Mouse (Mus musculus) forebrain, embryonic 16.5 days (tissue): ENCODE data around the gene Fbxw8. TPM values are rescaled to one million over a fixed set of nuclear protein-coding genes. Genes with fewer than 3 reads are reported as not detected.
A peak's percentile ranks its signal among the peaks of the same experiment; 100 is the strongest.

Source experiments
- ATAC-seq: fragments of 200-750 bp; cut with Nextera tagmentation; 2 replicates; pipeline ENCODE4 v1.8.0; 2017; ENCODE audit warnings: mild to moderate bottlenecking, moderate library complexity
- H3K27ac ChIP-seq: fragments of 300-500 bp; sonication (generic); 2 replicates; pipeline ENCODE4 v1.5.1; 2014; ENCODE audit warnings: low read length, control low read depth
- H3K27me3 ChIP-seq: fragments of 300-500 bp; sonication (generic); replicated peaks from 2 replicates; pipeline ENCODE4 v1.6.1; 2014; ENCODE audit warnings: low read length; ENCODE audit not compliant: control insufficient read depth, insufficient read depth
- H3K36me3 ChIP-seq: fragments of 300-500 bp; sonication (generic); 2 replicates; pipeline ENCODE4 v1.6.1; 2014; ENCODE audit not compliant: control insufficient read depth, insufficient read depth
- H3K4me1 ChIP-seq: fragments of 300-500 bp; sonication (generic); replicated peaks from 2 replicates; pipeline ENCODE4 v1.6.1; 2014; ENCODE audit warnings: low read length; ENCODE audit not compliant: control insufficient read depth, insufficient read depth
- H3K4me2 ChIP-seq: fragments of 300-500 bp; sonication (generic); 2 replicates; pipeline ENCODE4 v1.6.1; 2014; ENCODE audit warnings: mild to moderate bottlenecking, low read length, control low read depth
- H3K4me3 ChIP-seq: fragments of 300-500 bp; sonication (generic); replicated peaks from 2 replicates; pipeline ENCODE4 v1.5.1; 2014; ENCODE audit warnings: mild to moderate bottlenecking, low read length, control low read depth
- H3K9ac ChIP-seq: fragments of 300-500 bp; sonication (generic); replicated peaks from 2 replicates; pipeline ENCODE4 v1.6.1; 2014; ENCODE audit warnings: low read depth, low read length, control low read depth
- H3K9me3 ChIP-seq: fragments of 300-500 bp; sonication (generic); 2 replicates; pipeline ENCODE4 v1.6.1; 2016; ENCODE audit warnings: low read length; ENCODE audit not compliant: control insufficient read depth
- WGBS: fragments of 180-500 bp; shearing (Covaris S2); extraction: QIAGEN DNeasy Blood & Tissue Kit; methylation state at CpG from one replicate; pipeline ENCODE4 v1.1.7; 2014; 5-methylcytosine and 5-hydroxymethylcytosine counted together
- polyA plus RNA-seq: library from polyadenylated mRNA; unstranded; fragments of >200 nt; fragmentation: Nextera tagmentation; extraction: Ambion mirVana; gene quantifications from 2 replicates; pipeline ENCODE4 v1.2.1, GENCODE M21; 2015

Gene Fbxw8
- polyA plus RNA-seq, 1 experiment from 2014 or later, result 21.5 TPM

GRCm38 (mm10) chr5:118029420-118029819 lies 125.8 kb downstream of the Fbxw8 start:
- Histone ChIP-seq H3K27me3 (peaks cover 31% of the 10 kb centered on the region), H3K4me3 (peak overlapping the region; percentile 68), H3K9me3 (no peaks in the 10 kb centered on the region), H3K9ac (no peak overlapping the region), H3K36me3 (no peaks in the 10 kb centered on the region), H3K4me1 (peaks cover 39% of the 10 kb centered on the region), H3K4me2 (peak overlapping the region; percentile 99), H3K27ac (no peak overlapping the region)
- ATAC-seq, result peak; percentile 34; the same call in 1 of the 2 replicates
- WGBS, result 3% methylated on average over 10 of the region's 10 CpGs

DNA sequence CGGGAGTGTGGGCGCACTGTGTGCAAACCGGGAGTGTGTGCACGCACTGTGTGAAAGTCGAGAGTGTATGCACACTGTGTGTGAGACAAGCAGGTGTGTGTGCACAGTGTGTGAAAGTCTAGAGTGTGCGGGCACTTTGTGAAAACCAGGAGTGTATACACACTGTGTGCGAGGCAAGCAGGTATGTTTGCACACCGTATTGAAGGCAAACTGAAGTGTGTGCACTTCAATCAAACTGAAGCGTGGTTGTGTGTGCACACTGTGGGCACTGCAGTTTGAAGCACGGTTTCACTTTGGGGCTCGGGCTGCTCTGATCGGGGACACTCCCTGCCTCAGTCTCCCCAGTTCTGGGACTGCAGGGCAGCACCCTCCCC lies 126.2 kb downstream of the Fbxw8 start:
- 4% methylated on average over 12 of the region's 12 CpGs for WGBS
- Histone ChIP-seq H3K9ac (no peak overlapping the region), H3K4me2 (peak overlapping the region; percentile 99)

DNA sequence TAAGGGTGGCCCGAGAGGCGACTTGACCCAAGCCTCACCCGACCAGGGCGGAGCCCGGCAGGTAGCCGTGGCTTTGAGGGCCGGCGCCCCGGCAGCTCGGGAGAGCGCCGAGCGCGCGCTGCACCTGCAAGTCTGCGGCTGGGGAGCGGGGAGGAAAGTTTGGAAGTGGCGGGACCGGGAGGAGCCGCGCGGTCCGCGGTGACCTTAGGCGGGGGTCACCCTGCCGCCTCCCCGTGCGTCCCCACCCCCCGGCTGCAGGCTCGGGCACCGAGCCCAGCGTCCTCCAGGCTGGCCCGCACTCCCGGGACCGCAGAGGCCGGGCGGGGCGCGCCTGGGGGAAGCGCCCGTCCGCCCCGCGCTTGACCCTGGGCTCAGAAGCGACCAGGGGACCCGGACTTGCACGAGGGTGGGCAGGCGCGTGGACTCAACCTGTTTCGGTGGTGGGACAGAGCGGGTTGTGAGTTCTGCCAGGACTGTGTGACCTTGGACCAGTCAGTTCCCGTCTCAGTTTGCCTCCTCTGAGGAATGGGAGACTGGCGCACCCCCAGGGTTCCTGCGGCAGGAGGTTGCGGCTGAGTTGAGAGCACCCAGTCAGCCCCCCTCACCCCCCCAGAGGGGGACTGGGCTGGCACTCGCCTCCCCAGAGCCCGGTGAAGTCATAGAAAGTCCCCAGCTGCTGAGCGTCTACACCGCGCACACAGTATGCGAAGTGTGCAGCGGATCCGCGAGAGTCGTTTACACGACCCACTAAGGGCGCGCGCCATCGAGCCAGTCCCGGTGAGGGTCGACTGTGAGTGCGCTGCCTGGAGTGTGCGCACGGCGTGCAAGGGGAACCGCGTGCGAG lies 126.9 kb downstream of the Fbxw8 start:
- peak overlapping the region; percentile 99 for H3K4me2 ChIP-seq
- H3K27me3 ChIP-seq, result peaks cover 31% of the 10 kb centered on the region
- H3K9me3 ChIP-seq, result no peaks in the 10 kb centered on the region
- no peak overlapping the region for H3K27ac ChIP-seq
- H3K4me1 ChIP-seq, result peaks cover 39% of the 10 kb centered on the region
- H3K4me3 ChIP-seq, result peak overlapping the region; percentile 68
- H3K36me3 ChIP-seq, result no peaks in the 10 kb centered on the region
- under 1% methylated on average over 70 of the region's 79 CpGs for WGBS
- H3K9ac ChIP-seq, result peak overlapping the region; percentile 71
- 0 out of 2 replicates have a peak, but pooled peaks have one; percentile 11 for ATAC-seq

More for the DNA sequence above, 126.2 kb downstream of the Fbxw8 start:
- Histone ChIP-seq H3K27ac (no peak overlapping the region), H3K27me3 (peaks cover 31% of the 10 kb centered on the region), H3K9me3 (no peaks in the 10 kb centered on the region), H3K36me3 (no peaks in the 10 kb centered on the region), H3K4me3 (peak overlapping the region; percentile 68), H3K4me1 (peaks cover 39% of the 10 kb centered on the region)
- ATAC-seq, result peak; percentile 21; the same call in 1 of the 2 replicates

GRCm38 (mm10) chr5:118027698-118028190 lies 127.5 kb downstream of the Fbxw8 start, which contains the start of gene Tesc:
Gene Tesc (plus strand): TSS chr5:118027743.
- Histone ChIP-seq H3K4me3 (peak within 1 kb of the TSS; percentile 68), H3K4me2 (peak within 1 kb of the TSS; percentile 99), H3K9me3 (no peaks in the 10 kb centered on the region), H3K9ac (peak within 1 kb of the TSS; percentile 71), H3K27me3 (peaks cover 31% of the 10 kb centered on the region), H3K27ac (no peak within 1 kb of the TSS), H3K4me1 (peaks cover 39% of the 10 kb centered on the region), H3K36me3 (no peaks in the 10 kb centered on the region)
- peak; percentile 24; the same call in 1 of the 2 replicates for ATAC-seq
- under 1% methylated on average over 53 of the region's 63 CpGs for WGBS

- Histone ChIP-seq H3K9ac (peak overlapping the region; percentile 71; the same call in 1 of the 2 replicates), H3K27ac (no peak overlapping the region), H3K4me2 (peak overlapping the region; percentile 99), H3K27me3 (peaks cover 31% of the 10 kb centered on the region), H3K9me3 (no peaks in the 10 kb centered on the region), H3K36me3 (no peaks in the 10 kb centered on the region), H3K4me3 (peak overlapping the region; percentile 68), H3K4me1 (peaks cover 39% of the 10 kb centered on the region)
- 1% methylated on average over 38 of the region's 39 CpGs for WGBS
- ATAC-seq, result 0 out of 2 replicates have a peak, but pooled peaks have one; percentile 5
Measured at GRCm38 (mm10) chr5:118027101-118027697, 128.1 kb downstream of the Fbxw8 start.

DNA sequence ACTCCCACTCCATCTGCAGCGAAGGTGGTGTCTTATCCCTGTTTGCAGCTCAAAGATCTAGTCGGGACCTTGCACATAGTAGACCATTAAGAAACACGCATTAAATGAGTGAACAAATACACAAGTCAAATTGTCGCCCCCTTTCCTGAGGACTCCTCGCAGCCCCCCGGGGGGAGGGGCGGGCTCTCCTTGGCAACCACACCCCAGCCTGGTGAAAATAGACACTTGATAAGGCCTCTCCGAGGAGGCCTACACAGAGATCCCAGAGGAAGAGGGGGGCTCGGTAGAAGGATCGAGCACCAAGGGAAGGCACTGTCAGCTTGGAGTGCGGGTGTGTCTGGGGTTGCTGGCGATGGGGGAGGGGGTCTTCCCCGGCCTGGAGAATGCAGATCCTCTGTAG lies 128.9 kb downstream of the Fbxw8 start:
- H3K27me3 ChIP-seq, result peaks cover 31% of the 10 kb centered on the region
- no peak overlapping the region for H3K4me2 ChIP-seq
- no peak overlapping the region for H3K27ac ChIP-seq
- no peaks in the 10 kb centered on the region for H3K9me3 ChIP-seq
- H3K4me3 ChIP-seq, result no peak overlapping the region
- WGBS, result 1% methylated on average over 13 of the region's 13 CpGs
- H3K4me1 ChIP-seq, result peaks cover 38% of the 10 kb centered on the region
- no peak overlapping the region for H3K9ac ChIP-seq
- no peak for ATAC-seq
- no peaks in the 10 kb centered on the region for H3K36me3 ChIP-seq

DNA sequence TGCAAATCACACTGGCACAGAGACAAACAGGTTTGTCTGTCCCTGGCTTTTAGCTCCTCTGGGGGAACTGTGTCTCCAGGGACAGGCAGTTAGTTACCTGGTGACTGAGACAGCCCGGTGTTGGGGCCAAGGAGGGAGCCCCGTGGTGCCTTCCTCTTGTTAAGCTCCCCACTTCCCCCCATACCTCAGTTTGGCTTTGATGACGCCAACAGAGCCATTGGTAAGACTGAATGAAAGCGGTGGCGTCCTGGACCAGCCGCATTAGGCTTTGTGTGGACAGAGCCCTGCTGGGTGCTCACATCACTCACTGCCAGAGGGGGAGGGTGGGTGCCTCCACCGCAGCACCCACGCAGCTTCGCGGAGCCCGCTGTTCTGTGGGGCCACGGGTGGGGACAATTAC lies 129.4 kb downstream of the Fbxw8 start:
- no peak overlapping the region for H3K27ac ChIP-seq
- peaks cover 31% of the 10 kb centered on the region for H3K27me3 ChIP-seq
- H3K4me2 ChIP-seq, result no peak overlapping the region
- H3K9me3 ChIP-seq, result no peaks in the 10 kb centered on the region
- no peaks in the 10 kb centered on the region for H3K36me3 ChIP-seq
- H3K4me1 ChIP-seq, result peaks cover 36% of the 10 kb centered on the region
- no peak for ATAC-seq
- no peak overlapping the region for H3K4me3 ChIP-seq
- no peak overlapping the region for H3K9ac ChIP-seq
- 3% methylated on average over 12 of the region's 12 CpGs for WGBS

DNA sequence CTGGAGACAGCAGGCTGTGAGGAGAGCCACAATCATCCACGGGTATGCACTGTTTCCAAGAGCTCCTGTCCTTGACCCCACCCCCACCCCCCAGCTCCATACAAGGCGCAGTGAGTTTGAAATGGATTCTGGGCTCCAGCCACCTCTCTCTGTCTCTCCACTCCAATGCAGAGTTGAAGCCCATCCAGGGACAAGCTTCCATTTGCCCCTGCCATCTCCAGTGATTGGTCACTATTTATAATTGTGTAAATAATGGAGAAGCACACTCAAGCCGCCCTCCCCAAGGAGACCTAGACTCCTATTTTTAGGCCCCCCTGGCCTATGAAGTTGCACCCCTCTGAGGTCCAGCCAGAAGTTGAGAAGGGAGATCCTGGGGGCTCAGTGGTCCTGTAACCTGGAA lies 132.2 kb downstream of the Fbxw8 start:
- Histone ChIP-seq H3K9ac (no peak overlapping the region), H3K27ac (no peak overlapping the region), H3K36me3 (no peaks in the 10 kb centered on the region), H3K4me3 (no peak overlapping the region), H3K27me3 (peaks cover 17% of the 10 kb centered on the region), H3K9me3 (no peaks in the 10 kb centered on the region), H3K4me1 (peaks cover 18% of the 10 kb centered on the region), H3K4me2 (no peak overlapping the region)
- WGBS, result 69% methylated on average over 3 of the region's 3 CpGs
- no peak for ATAC-seq

GRCm38 (mm10) chr5:118019905-118020304 lies 135.4 kb downstream of the Fbxw8 start:
- no peak for ATAC-seq
- no peak overlapping the region for H3K9ac ChIP-seq
- H3K27ac ChIP-seq, result no peak overlapping the region
- H3K9me3 ChIP-seq, result no peaks in the 10 kb centered on the region
- H3K4me2 ChIP-seq, result no peak overlapping the region
- H3K4me1 ChIP-seq, result peaks cover 4% of the 10 kb centered on the region
- 69% methylated on average over 11 of the region's 11 CpGs for WGBS
- no peaks in the 10 kb centered on the region for H3K27me3 ChIP-seq
- H3K4me3 ChIP-seq, result no peak overlapping the region
- H3K36me3 ChIP-seq, result no peaks in the 10 kb centered on the region
